Mouse (Mus musculus): ENCODE results near the gene Olfr1013.

Olfr1013 gene

DNA sequence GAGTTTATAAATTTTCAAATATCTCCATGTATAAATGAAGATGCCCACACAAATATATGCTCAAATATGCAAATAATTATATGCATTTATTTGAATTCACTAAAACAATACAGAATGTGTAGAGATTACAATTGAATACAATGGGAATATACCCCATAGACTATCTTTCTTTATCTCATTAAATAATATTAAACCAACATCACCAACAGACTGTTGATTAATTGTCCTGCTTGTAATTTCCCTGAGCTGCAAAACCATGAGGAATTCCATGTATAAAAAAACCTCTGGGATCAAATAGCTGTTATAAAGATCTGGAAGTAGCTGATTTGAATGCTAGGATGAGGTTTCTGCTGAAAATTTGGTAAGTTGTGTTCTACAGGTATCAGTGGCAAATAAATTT lies at the start of gene Olfr1013:
Gene Olfr1013 (plus strand): TSS at position 301 of the 400 bp plus-strand sequence.
- DNase-seq (ENCODE audit: low spot score in 2 of 2): no peak

DNA sequence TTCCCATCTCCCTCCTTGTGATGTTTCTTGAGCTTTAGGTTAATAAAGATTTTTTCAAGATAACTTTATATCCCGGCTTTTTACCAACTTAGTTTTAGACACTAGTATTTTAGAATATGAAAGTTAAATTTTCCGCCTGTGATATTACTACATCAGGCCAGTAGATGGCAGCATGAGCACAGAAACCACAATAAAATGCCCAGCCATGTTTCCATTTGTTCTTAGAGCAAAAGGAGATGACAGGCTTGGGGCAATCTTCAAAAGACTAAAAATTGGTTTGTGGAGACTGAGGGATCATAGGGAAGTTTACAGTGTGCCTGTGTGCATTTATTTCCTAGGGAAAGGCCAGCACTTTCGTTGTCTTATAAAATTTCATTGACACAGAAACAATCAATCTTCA lies 41.1 kb upstream of the Olfr1013 start:
- peak in 1 of 2 experiments; percentile 9 for DNase-seq (ENCODE audit: low spot score in 2 of 2)

GRCm38 (mm10) chr2:85753822-85754221 lies 13.1 kb upstream of the Olfr1013 start:
- DNase-seq (ENCODE audit: low spot score in 2 of 2): no peak

- no peak for DNase-seq (ENCODE audit: low spot score in 2 of 2)
Observed at GRCm38 (mm10) chr2:85762666-85763065, 4.2 kb upstream of the Olfr1013 start, which contains the start of gene Olfr1012. Olfr1012 (minus strand) TSS chr2:85762766.

GRCm38 (mm10) chr2:85772413-85772812 lies 5.5 kb downstream of the Olfr1013 start, which contains the start of gene Olfr1014:
Olfr1014 (plus strand) TSS chr2:85772713.
- no peak for DNase-seq (ENCODE audit: low spot score in 2 of 2)

DNA sequence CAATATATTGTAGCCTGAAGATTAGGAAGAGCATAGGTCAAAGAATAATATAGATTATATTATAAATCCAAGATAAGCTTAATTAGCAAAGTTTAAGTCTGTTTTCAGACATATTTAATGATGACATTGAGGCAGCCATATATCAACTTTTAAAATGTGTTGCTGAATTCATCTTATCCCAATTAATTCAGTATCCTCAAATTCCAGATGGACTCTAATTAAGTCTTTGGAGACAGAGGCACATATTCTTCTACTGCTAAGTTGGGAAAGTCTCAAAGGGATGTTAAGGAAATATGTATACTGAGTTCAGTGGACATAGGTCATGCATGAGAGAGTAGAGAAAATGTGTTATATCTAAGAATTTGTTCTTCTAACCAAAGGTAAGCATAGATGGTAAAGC lies 14.8 kb downstream of the Olfr1013 start, which contains the start of gene Olfr1015:
Gene Olfr1015 (plus strand): TSS at position 301 of the 400 bp plus-strand sequence.
- DNase-seq (ENCODE audit: low spot score in 2 of 2): no peak

DNA sequence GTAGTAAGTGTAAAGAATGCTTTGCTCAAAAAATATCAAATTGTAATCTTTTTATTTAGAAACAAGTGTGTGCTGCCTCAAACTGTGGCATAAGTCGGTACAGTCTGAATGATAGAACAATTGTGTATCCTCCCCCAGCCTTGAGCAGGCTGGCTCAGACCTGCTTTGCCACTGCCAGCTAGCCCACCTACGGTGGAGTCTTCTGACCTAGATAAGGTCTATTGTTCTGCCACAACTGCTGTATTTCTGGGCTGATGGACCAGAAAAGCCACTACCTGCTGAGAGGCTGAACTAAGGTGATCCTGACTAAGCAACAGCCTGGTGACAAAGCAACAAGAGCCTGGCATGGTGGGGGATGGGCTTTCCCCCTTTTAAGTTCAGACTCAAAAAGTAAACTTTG lies 25.4 kb downstream of the Olfr1013 start:
- DNase-seq (ENCODE audit: low spot score in 2 of 2): no peak

- DNase-seq (ENCODE audit: low spot score in 2 of 2): no peak
Observed at GRCm38 (mm10) chr2:85802444-85802843, 35.5 kb downstream of the Olfr1013 start, which contains the start of gene Olfr1016. Olfr1016 (minus strand) TSS chr2:85802544.

DNA sequence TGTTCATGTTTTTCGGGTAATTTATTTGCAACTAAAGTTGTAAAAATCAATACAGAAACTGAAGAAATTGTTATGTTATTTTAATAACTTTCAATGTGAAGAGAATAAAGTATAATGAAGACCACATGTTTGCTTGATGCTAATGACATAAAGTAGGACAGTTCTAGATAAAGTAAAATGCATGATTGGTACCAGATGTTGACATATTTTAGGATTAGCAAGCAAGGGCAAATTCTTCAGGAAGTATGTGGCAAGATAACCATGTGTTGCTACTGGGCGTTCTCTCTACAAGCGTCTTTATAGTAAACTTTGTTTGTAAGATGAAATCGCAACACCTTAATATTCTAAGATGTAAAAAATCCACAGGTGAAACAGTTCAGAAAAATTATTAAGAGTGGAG lies 37.6 kb downstream of the Olfr1013 start:
- no peak for DNase-seq (ENCODE audit: low spot score in 2 of 2)

DNA sequence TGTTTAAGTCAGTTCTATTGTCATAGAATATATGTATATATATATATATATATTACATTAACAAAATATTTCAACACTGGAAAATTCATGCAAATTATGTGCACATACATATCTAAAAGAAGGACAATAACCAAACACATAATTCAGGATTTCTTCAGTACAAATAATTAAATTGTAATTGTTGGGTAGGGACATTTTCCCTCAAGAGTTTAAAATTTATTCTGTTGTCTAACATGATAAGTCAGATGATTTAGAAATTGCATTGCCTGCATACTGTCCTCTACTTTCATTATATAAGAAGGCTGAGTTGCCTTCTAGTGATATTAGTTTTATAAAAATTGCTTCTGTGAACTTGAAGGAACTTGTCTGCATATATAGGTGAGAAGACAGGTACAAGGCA lies 51.3 kb downstream of the Olfr1013 start, which contains the start of gene Olfr1018:
Gene Olfr1018 (plus strand): TSS at position 301 of the 400 bp plus-strand sequence.
- DNase-seq (ENCODE audit: low spot score in 2 of 2): no peak

All from frontal cortex, postnatal 14 days (tissue).